ENCODE assay signal across 8 mouse cellular contexts in the genomic region with DNA sequence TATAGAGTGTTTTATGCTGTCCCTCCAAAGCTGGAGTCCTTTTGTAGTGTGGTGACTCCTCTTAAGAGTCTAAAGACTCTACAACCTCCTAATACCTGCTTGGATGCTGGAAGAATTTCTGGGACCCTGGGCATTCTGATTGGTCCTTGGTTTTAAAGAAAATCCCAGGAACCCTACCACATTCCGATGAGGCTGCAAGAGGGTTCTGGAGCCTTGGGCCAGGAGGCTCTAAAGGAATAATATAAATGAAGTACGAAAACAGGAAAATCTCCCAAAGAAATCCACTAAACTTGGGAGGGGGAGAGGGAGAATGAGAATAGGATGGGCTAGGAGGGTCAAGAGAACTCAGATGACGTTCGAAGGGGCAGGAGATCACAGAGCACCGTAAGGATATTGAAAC. TPM values are rescaled to one million over a fixed set of nuclear protein-coding genes. Genes with fewer than 3 reads are reported as not detected.
DNase-seq lines count a peak whose midpoint lies in the region; ATAC-seq and TF ChIP-seq lines count a peak whose summit lies in the region.

No protein-coding gene starts in this region.

- peak overlapping the region; percentile 75 for H3K27ac ChIP-seq in cerebellum, adult 2 months (ENCODE audit: insufficient read depth, low read length)
- H3K27ac ChIP-seq in spleen, adult 2 months (ENCODE audit: insufficient read depth, low read length) = peak overlapping the region; percentile 97
- H3K27ac ChIP-seq in limb, embryonic 15.5 days = peak overlapping the region; percentile 99
- H3K27ac ChIP-seq in stomach, postnatal 0 days (replicated peaks) = peak overlapping the region; percentile 96

- H3K36me3 ChIP-seq in spleen, adult 2 months (ENCODE audit: control insufficient read depth, insufficient read depth, low read length) = peaks cover 2% of the 10 kb centered on the region
- peaks cover 18% of the 10 kb centered on the region for H3K36me3 ChIP-seq in limb, embryonic 15.5 days
- no peaks in the 10 kb centered on the region for H3K36me3 ChIP-seq in stomach, postnatal 0 days (ENCODE audit: control insufficient read depth, insufficient read depth, low read length)

- DNase-seq in cerebellum, adult 2 months = no peak
- DNase-seq in spleen, adult 2 months (ENCODE audit: low read depth in 1 of 2, low spot score in 2 of 2) = no peak
- DNase-seq in spleen, postnatal 4 days (ENCODE audit: low spot score in 2 of 2) = no peak
- DNase-seq in stomach, postnatal 0 days (ENCODE audit: low spot score) = no peak

- TF ChIP-seq CTCF in cerebellum, adult 2 months (IDR thresholded peaks at IDR 0.05; ENCODE audit: borderline replicate concordance, insufficient read depth, low read depth, low read length) = no peak
- no peak for TF ChIP-seq CTCF in spleen, adult 2 months (IDR thresholded peaks at IDR 0.05; ENCODE audit: extremely low read depth, insufficient read depth, insufficient read length, insufficient replicate concordance)
- TF ChIP-seq CTCF in stomach, postnatal 0 days (IDR thresholded peaks at IDR 0.05; ENCODE audit: low read depth) = no peak

- under 1% methylated on average over 5 of the region's 5 CpGs for WGBS in cerebellum, adult 2 months
- WGBS in spleen, adult 2 months = 3% methylated on average over 5 of the region's 5 CpGs
- 2% methylated on average over 5 of the region's 5 CpGs for WGBS in limb, embryonic 15.5 days
- WGBS in stomach, postnatal 0 days = 2% methylated on average over 5 of the region's 5 CpGs

- peak overlapping the region; percentile 58 for H3K4me2 ChIP-seq in limb, embryonic 15.5 days
- H3K4me2 ChIP-seq in stomach, postnatal 0 days (replicated peaks; ENCODE audit: low read depth) = peak overlapping the region; percentile 68

- no peaks in the 10 kb centered on the region for H3K27me3 ChIP-seq in cerebellum, adult 2 months (ENCODE audit: control insufficient read depth, insufficient read depth, low read length)
- H3K27me3 ChIP-seq in spleen, adult 2 months (ENCODE audit: control insufficient read depth, insufficient read depth, low read length) = no peaks in the 10 kb centered on the region
- no peaks in the 10 kb centered on the region for H3K27me3 ChIP-seq in limb, embryonic 15.5 days
- no peaks in the 10 kb centered on the region for H3K27me3 ChIP-seq in stomach, postnatal 0 days (ENCODE audit: control insufficient read depth, insufficient read depth, low read length)

- peak overlapping the region; percentile 85 for H3K9ac ChIP-seq in limb, embryonic 15.5 days
- peak overlapping the region; percentile 88 for H3K9ac ChIP-seq in stomach, postnatal 0 days (ENCODE audit: low read length)

- H3K9me3 ChIP-seq in limb, embryonic 15.5 days = no peaks in the 10 kb centered on the region
- no peaks in the 10 kb centered on the region for H3K9me3 ChIP-seq in stomach, postnatal 0 days (ENCODE audit: control insufficient read depth, low read length)

- H3K4me1 ChIP-seq in cerebellum, adult 2 months (ENCODE audit: control insufficient read depth, insufficient read depth, low read length) = no peaks in the 10 kb centered on the region
- H3K4me1 ChIP-seq in spleen, adult 2 months (ENCODE audit: control insufficient read depth, insufficient read depth, insufficient read length) = no peaks in the 10 kb centered on the region; the same call in 1 of the 2 replicates
- peaks cover 14% of the 10 kb centered on the region; the same call in 1 of the 2 replicates for H3K4me1 ChIP-seq in limb, embryonic 15.5 days
- H3K4me1 ChIP-seq in stomach, postnatal 0 days (replicated peaks; ENCODE audit: control insufficient read depth, insufficient read depth) = peaks cover 6% of the 10 kb centered on the region; the same call in 1 of the 2 replicates

- no peak for TF ChIP-seq EP300 in stomach, postnatal 0 days (optimal IDR thresholded peaks at IDR 0.05)

- TF ChIP-seq POLR2A in cerebellum, adult 2 months (IDR thresholded peaks at IDR 0.05; ENCODE audit: borderline replicate concordance, insufficient read depth, low read length) = no peak
- TF ChIP-seq POLR2A in spleen, adult 2 months (IDR thresholded peaks at IDR 0.05; ENCODE audit: low read depth, low read length) = no peak

- ATAC-seq in cerebellum, adult (ENCODE audit: insufficient number of reproducible peaks, low FRiP score, low TSS enrichment) = no peak
- ATAC-seq in limb, embryonic 15.5 days (ENCODE audit: insufficient number of reproducible peaks, low FRiP score, low TSS enrichment, low read depth) = no peak
- ATAC-seq in stomach, postnatal 0 days (ENCODE audit: low FRiP score, low TSS enrichment) = no peak
- ATAC-seq in megakaryocyte-erythroid progenitor cell, adult 5-6 weeks (replicated peaks; ENCODE audit: low FRiP score, low TSS enrichment, poor library complexity, severe bottlenecking) = no peak
- no peak for ATAC-seq in megakaryocyte progenitor cell, adult 5-6 weeks (replicated peaks; ENCODE audit: poor library complexity)

- H3K4me3 ChIP-seq in cerebellum, adult 2 months (replicated peaks; ENCODE audit: insufficient read depth, low read depth, low read length) = peak overlapping the region; percentile 96
- H3K4me3 ChIP-seq in spleen, adult 2 months (ENCODE audit: extremely low read depth, insufficient read depth, insufficient read length) = peak overlapping the region; percentile 92
- H3K4me3 ChIP-seq in limb, embryonic 15.5 days = peak overlapping the region; percentile 78
- H3K4me3 ChIP-seq in stomach, postnatal 0 days (ENCODE audit: low read depth, low read length) = peak overlapping the region; percentile 66

RNA-seq across cellular contexts. Expression of a gene that starts 0.5 kb away (rescaled TPM):
- polyA plus RNA-seq in cerebellum, adult 2 months (2012; rRNA removed) = 52.3 and 53.1 TPM in 2 replicates
- polyA plus RNA-seq in spleen, adult 2 months (2012; rRNA removed) = 45.2 and 48.7 TPM in 2 replicates
- polyA plus RNA-seq in limb, embryonic 15.5 days (2015; fragmentation: Nextera tagmentation; extraction: Ambion mirVana) = 76.3 and 84.6 TPM in 2 replicates
- 48.8 and 49.0 TPM in 2 replicates for polyA plus RNA-seq in stomach, postnatal 0 days (2015; fragmentation: Nextera tagmentation; extraction: Ambion mirVana)
- total RNA-seq in megakaryocyte-erythroid progenitor cell, adult 5-6 weeks (2014; fragmentation: Nextera tagmentation) = 135 and 148 TPM in 2 replicates
- total RNA-seq in megakaryocyte-erythroid progenitor cell, adult 5-6 weeks (2017) = 39.0 and 61.3 TPM in 2 replicates
- 114 and 146 TPM in 2 replicates for total RNA-seq in megakaryocyte progenitor cell, adult 5-6 weeks (2015)
- 34.9 and 61.8 TPM in 2 replicates for total RNA-seq in megakaryocyte progenitor cell, adult 5-6 weeks (2017)

RNA-seq across cellular contexts. Expression of a gene that starts 0.8 kb away (rescaled TPM):
- polyA plus RNA-seq in cerebellum, adult 2 months (2012; rRNA removed) = 17.2 and 18.0 TPM in 2 replicates
- 93.0 and 114 TPM in 2 replicates for polyA plus RNA-seq in spleen, adult 2 months (2012; rRNA removed)
- polyA plus RNA-seq in limb, embryonic 15.5 days (2015; fragmentation: Nextera tagmentation; extraction: Ambion mirVana) = 44.1 and 49.1 TPM in 2 replicates
- 24.6 and 25.6 TPM in 2 replicates for polyA plus RNA-seq in stomach, postnatal 0 days (2015; fragmentation: Nextera tagmentation; extraction: Ambion mirVana)
- 69.0 and 84.8 TPM in 2 replicates for total RNA-seq in megakaryocyte-erythroid progenitor cell, adult 5-6 weeks (2014; fragmentation: Nextera tagmentation)
- total RNA-seq in megakaryocyte-erythroid progenitor cell, adult 5-6 weeks (2017) = 19.1 and 22.1 TPM in 2 replicates
- 57.5 and 59.3 TPM in 2 replicates for total RNA-seq in megakaryocyte progenitor cell, adult 5-6 weeks (2015)
- 23.4 and 25.8 TPM in 2 replicates for total RNA-seq in megakaryocyte progenitor cell, adult 5-6 weeks (2017)

RNA-seq across cellular contexts. Expression of a gene that starts 10.2 kb away (rescaled TPM):
- polyA plus RNA-seq in cerebellum, adult 2 months (2012; rRNA removed) = 397 and 476 TPM in 2 replicates
- polyA plus RNA-seq in spleen, adult 2 months (2012; rRNA removed) = 0.05 and 0.06 TPM in 2 replicates
- polyA plus RNA-seq in limb, embryonic 15.5 days (2015; fragmentation: Nextera tagmentation; extraction: Ambion mirVana) = 0.12 and 0.24 TPM in 2 replicates
- 0.07 TPM in 1 of 2 replicates, not detected in the other for polyA plus RNA-seq in stomach, postnatal 0 days (2015; fragmentation: Nextera tagmentation; extraction: Ambion mirVana)
- total RNA-seq in megakaryocyte-erythroid progenitor cell, adult 5-6 weeks (2014; fragmentation: Nextera tagmentation) = not detected in 2 replicates
- not detected in 2 replicates for total RNA-seq in megakaryocyte-erythroid progenitor cell, adult 5-6 weeks (2017)
- total RNA-seq in megakaryocyte progenitor cell, adult 5-6 weeks (2015) = 0.07 TPM in 1 of 2 replicates, not detected in the other
- not detected in 2 replicates for total RNA-seq in megakaryocyte progenitor cell, adult 5-6 weeks (2017)

RNA-seq across cellular contexts. Expression of a gene that starts 17.4 kb away (rescaled TPM):
- 24.4 and 28.4 TPM in 2 replicates for polyA plus RNA-seq in cerebellum, adult 2 months (2012; rRNA removed)
- polyA plus RNA-seq in spleen, adult 2 months (2012; rRNA removed) = 183 and 197 TPM in 2 replicates
- 2.1 and 2.7 TPM in 2 replicates for polyA plus RNA-seq in limb, embryonic 15.5 days (2015; fragmentation: Nextera tagmentation; extraction: Ambion mirVana)
- polyA plus RNA-seq in stomach, postnatal 0 days (2015; fragmentation: Nextera tagmentation; extraction: Ambion mirVana) = 2.2 and 2.3 TPM in 2 replicates
- total RNA-seq in megakaryocyte-erythroid progenitor cell, adult 5-6 weeks (2014; fragmentation: Nextera tagmentation) = 35.8 and 48.2 TPM in 2 replicates
- total RNA-seq in megakaryocyte-erythroid progenitor cell, adult 5-6 weeks (2017) = 8.5 and 23.5 TPM in 2 replicates
- 8.2 and 8.5 TPM in 2 replicates for total RNA-seq in megakaryocyte progenitor cell, adult 5-6 weeks (2015)
- total RNA-seq in megakaryocyte progenitor cell, adult 5-6 weeks (2017) = 4.7 and 7.0 TPM in 2 replicates

RNA-seq across cellular contexts. Expression of a gene that starts 17.6 kb away (rescaled TPM):
- polyA plus RNA-seq in cerebellum, adult 2 months (2012; rRNA removed) = 0.16 TPM in 1 of 2 replicates, not detected in the other
- polyA plus RNA-seq in spleen, adult 2 months (2012; rRNA removed) = 0.28 and 0.70 TPM in 2 replicates
- 0.65 TPM in 1 of 2 replicates, not detected in the other for polyA plus RNA-seq in limb, embryonic 15.5 days (2015; fragmentation: Nextera tagmentation; extraction: Ambion mirVana)
- polyA plus RNA-seq in stomach, postnatal 0 days (2015; fragmentation: Nextera tagmentation; extraction: Ambion mirVana) = 0.17 and 1.1 TPM in 2 replicates
- total RNA-seq in megakaryocyte-erythroid progenitor cell, adult 5-6 weeks (2014; fragmentation: Nextera tagmentation) = not detected in 2 replicates
- total RNA-seq in megakaryocyte-erythroid progenitor cell, adult 5-6 weeks (2017) = 0.61 TPM in 1 of 2 replicates, not detected in the other
- not detected in 2 replicates for total RNA-seq in megakaryocyte progenitor cell, adult 5-6 weeks (2015)
- 1.4 TPM in 1 of 2 replicates, not detected in the other for total RNA-seq in megakaryocyte progenitor cell, adult 5-6 weeks (2017)

Comparison
In these comparisons a context has a peak if more than half of its experiments do, and no peak if none do; other contexts are left out.
1. RNA of a gene that starts 10.2 kb away (polyA plus RNA-seq): 397 to 476 TPM in cerebellum, adult 2 months; 0.12 to 0.24 TPM in limb, embryonic 15.5 days, 0.05 to 0.06 TPM in spleen, adult 2 months and 0.07 TPM in stomach, postnatal 0 days; every median in the first group is over 100 times any median in the second.
2. Peak in every context shown above with its lines, with median percentiles within 50 percentile points of each other: H3K27ac ChIP-seq and H3K4me3 ChIP-seq.